Mouse (Mus musculus) liver, postnatal 0 days (tissue): ENCODE results near the gene Vmn2r29.

ENCODE experiments used
- CTCF ChIP-seq: sonication (generic); IDR thresholded peaks from 2 replicates; pipeline ENCODE4 v1.5.1; 2016; ENCODE audit warnings: antibody characterized with exemption, low read depth
- EP300 ChIP-seq: IDR thresholded peaks from 2 replicates; pipeline ENCODE4 v1.6.1; 2016; ENCODE audit warnings: antibody characterized with exemption, low read depth, mild to moderate bottlenecking

DNA sequence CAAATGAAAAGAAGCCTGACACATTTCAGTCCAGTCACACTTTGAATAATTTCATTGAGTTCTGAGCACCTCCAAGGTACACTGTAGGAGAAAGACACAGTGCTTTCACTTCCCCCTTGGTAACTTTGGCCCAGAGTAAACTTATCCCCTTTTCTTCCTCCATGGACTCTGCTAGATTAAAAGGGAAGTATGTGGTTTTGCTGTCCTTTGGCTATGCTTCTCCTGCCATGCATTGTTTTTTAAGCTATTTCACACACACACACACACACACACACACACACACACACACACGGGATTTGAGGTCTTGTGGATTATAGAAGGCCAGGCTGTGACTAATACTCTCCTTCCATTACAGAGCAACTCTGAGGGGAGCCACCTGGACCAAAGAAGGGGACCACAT, 34.3 kb upstream of the Vmn2r29 start:
- TF ChIP-seq CTCF (no peak), EP300 (no peak)
